Comparison of ENCODE assay signal across 28 mouse cellular contexts in the genomic region with DNA sequence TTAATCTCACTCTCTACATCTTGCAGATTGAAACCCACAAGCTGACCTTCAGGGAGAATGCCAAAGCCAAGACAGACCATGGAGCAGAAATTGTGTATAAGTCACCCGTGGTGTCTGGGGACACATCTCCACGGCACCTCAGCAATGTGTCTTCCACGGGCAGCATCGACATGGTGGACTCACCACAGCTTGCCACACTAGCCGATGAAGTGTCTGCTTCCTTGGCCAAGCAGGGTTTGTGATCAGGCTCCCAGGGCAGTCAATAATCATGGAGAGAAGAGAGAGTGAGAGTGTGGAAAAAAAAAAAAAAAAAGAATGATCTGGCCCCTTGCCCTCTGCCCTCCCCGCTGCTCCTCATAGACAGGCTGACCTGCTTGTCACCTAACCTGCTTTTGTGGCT.
"Had no signal": no experiment of that assay in that cellular context is flagged by ENCODE, and none has a peak within 500 bp of the region (broad histone marks: within the 10 kb centered on the region; RNA-seq: fewer than 3 reads in every experiment).

No protein-coding gene starts in this region.

- H3K9ac ChIP-seq: limb, embryonic 12.5 days; limb, embryonic 13.5 days; limb, embryonic 15.5 days; liver, embryonic 12.5 days; liver, embryonic 13.5 days; liver, embryonic 14.5 days; liver, embryonic 15.5 days; liver, postnatal 0 days; lung, embryonic 14.5 days; lung, embryonic 15.5 days; midbrain, embryonic 12.5 days; midbrain, embryonic 13.5 days; midbrain, embryonic 15.5 days; neural tube, embryonic 12.5 days had no signal

- H3K4me3 ChIP-seq: limb, embryonic 10.5 days; limb, embryonic 12.5 days; limb, embryonic 13.5 days; limb, embryonic 15.5 days; liver, embryonic 12.5 days; liver, embryonic 13.5 days; liver, embryonic 15.5 days; lung, embryonic 15.5 days; megakaryocyte, embryonic 14.5 days; midbrain, embryonic 10.5 days; midbrain, embryonic 12.5 days; midbrain, embryonic 13.5 days; midbrain, embryonic 15.5 days; myocyte; neural tube, embryonic 12.5 days had no signal

- H3K9me3 ChIP-seq: limb, embryonic 10.5 days; limb, embryonic 13.5 days; limb, embryonic 15.5 days; liver, embryonic 12.5 days; liver, embryonic 13.5 days; liver, embryonic 15.5 days; lung, embryonic 15.5 days; midbrain, embryonic 10.5 days; midbrain, embryonic 12.5 days; midbrain, embryonic 13.5 days; midbrain, embryonic 15.5 days; neural tube, embryonic 12.5 days had no signal

- H3K27ac ChIP-seq: limb, embryonic 10.5 days; limb, embryonic 12.5 days; limb, embryonic 13.5 days; limb, embryonic 15.5 days; liver, embryonic 12.5 days; liver, embryonic 13.5 days; liver, embryonic 14.5 days; liver, embryonic 15.5 days; lung, embryonic 15.5 days; macrophage; midbrain, embryonic 10.5 days; midbrain, embryonic 12.5 days; midbrain, embryonic 13.5 days; midbrain, embryonic 15.5 days; neural tube, embryonic 12.5 days had no signal

- H3K27me3 ChIP-seq: limb, embryonic 12.5 days; limb, embryonic 13.5 days; limb, embryonic 15.5 days; liver, embryonic 12.5 days; liver, embryonic 13.5 days; liver, embryonic 15.5 days; lung, embryonic 15.5 days; midbrain, embryonic 12.5 days; midbrain, embryonic 13.5 days; midbrain, embryonic 15.5 days; neural tube, embryonic 12.5 days had no signal

- DNase-seq: left cerebral cortex, postnatal 4 days; liver; liver, embryonic 13.5 days; lung, adult 18-20 months; lung, adult 2 months; lung, embryonic 14.5 days; lung, postnatal 10 days; lung, postnatal 14 days; lung, postnatal 36 days; lung, postnatal 4 days; midbrain, embryonic 14.5 days had no signal

- H3K4me1 ChIP-seq: liver, embryonic 12.5 days; liver, embryonic 13.5 days; liver, embryonic 15.5 days; lung, embryonic 15.5 days; midbrain, embryonic 10.5 days; midbrain, embryonic 12.5 days; midbrain, embryonic 13.5 days; midbrain, embryonic 15.5 days; neural tube, embryonic 12.5 days had no signal
